26 mouse cellular contexts compared by ENCODE assay signal in the genomic region with DNA sequence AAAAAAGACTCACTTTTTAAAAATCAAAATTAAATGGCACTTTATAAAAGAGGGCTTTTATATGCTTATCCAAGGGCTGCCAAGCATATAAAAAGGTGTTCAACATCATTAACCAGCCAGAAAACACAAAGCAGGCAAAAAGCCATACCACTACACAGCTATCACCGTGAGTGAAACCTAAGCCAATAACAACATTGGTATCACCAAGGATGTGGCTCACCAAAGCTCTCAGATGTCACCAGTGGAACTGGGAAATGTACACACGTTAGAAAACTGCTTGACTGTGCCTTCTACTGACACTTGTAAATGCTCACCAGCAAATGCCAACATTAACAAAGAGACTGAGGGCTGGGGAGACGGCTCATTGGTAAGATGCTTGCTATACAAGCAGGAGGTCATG.
"Had no signal": no experiment of that assay in that cellular context is flagged by ENCODE, and none has a peak within 500 bp of the region (broad histone marks: within the 10 kb centered on the region; RNA-seq: fewer than 3 reads in every experiment).

No protein-coding gene starts in this region.

- DNase-seq: forebrain, postnatal 0 days; gastrocnemius, postnatal 36 days; heart, adult 11 months; heart, adult 2 months; heart, postnatal 14 days; heart, postnatal 36 days; kidney, adult 18-20 months; kidney, adult 8-10 months; kidney, postnatal 10 days; kidney, postnatal 25 days; kidney, postnatal 4 days; left cerebral cortex, postnatal 4 days had no signal

- ATAC-seq: forebrain, postnatal 0 days; hindbrain, postnatal 0 days; inflammation-experienced regulatory T-cells, adult 6 months; intestine, embryonic 16.5 days; liver, embryonic 12.5 days had no signal

- H3K9me3 ChIP-seq: heart, embryonic 13.5 days; heart, embryonic 15.5 days; hindbrain, embryonic 13.5 days; hindbrain, embryonic 15.5 days; kidney, embryonic 15.5 days; limb, embryonic 13.5 days; limb, embryonic 15.5 days; liver, embryonic 12.5 days had no signal

- H3K27me3 ChIP-seq: hindbrain, embryonic 15.5 days; kidney, embryonic 15.5 days; limb, embryonic 13.5 days; limb, embryonic 15.5 days had no signal

- H3K9ac ChIP-seq: forebrain, postnatal 0 days; heart, embryonic 13.5 days; heart, embryonic 15.5 days; hindbrain, embryonic 13.5 days; hindbrain, embryonic 15.5 days; kidney, embryonic 15.5 days; limb, embryonic 13.5 days; limb, embryonic 15.5 days; liver, embryonic 12.5 days; liver, embryonic 14.5 days had no signal

- H3K4me2 ChIP-seq: heart, embryonic 11.5 days; heart, embryonic 13.5 days; heart, embryonic 15.5 days; hindbrain, embryonic 13.5 days; hindbrain, embryonic 15.5 days; kidney, embryonic 15.5 days; limb, embryonic 13.5 days; limb, embryonic 15.5 days; liver, embryonic 12.5 days had no signal

- H3K27ac ChIP-seq: heart, adult 2 months; heart, embryonic 13.5 days; heart, embryonic 15.5 days; hindbrain, embryonic 13.5 days; hindbrain, embryonic 15.5 days; hindbrain, postnatal 0 days; kidney, embryonic 15.5 days; layer of hippocampus, adult 2 months; limb, embryonic 13.5 days; limb, embryonic 15.5 days; liver, embryonic 12.5 days; liver, embryonic 14.5 days had no signal

- H3K4me3 ChIP-seq: heart, adult 2 months; heart, embryonic 13.5 days; heart, embryonic 15.5 days; hindbrain, embryonic 13.5 days; hindbrain, embryonic 15.5 days; kidney, embryonic 15.5 days; layer of hippocampus, adult 2 months; limb, embryonic 13.5 days; limb, embryonic 15.5 days; liver, embryonic 12.5 days had no signal

- H3K36me3 ChIP-seq: heart, embryonic 13.5 days; heart, embryonic 15.5 days; hindbrain, embryonic 13.5 days; hindbrain, embryonic 15.5 days; kidney, embryonic 15.5 days; limb, embryonic 13.5 days; limb, embryonic 15.5 days; liver, embryonic 12.5 days had no signal
